Mouse (Mus musculus) thymus, postnatal 14 days (tissue): Measurements from ENCODE around the gene Pomp.
A peak's percentile ranks its signal among the peaks of the same experiment; 100 is the strongest.

ENCODE experiments used
- DNase-seq: peaks from one replicate; pipeline ENCODE4 v3.0.0; 2021

Gene Pomp

DNA sequence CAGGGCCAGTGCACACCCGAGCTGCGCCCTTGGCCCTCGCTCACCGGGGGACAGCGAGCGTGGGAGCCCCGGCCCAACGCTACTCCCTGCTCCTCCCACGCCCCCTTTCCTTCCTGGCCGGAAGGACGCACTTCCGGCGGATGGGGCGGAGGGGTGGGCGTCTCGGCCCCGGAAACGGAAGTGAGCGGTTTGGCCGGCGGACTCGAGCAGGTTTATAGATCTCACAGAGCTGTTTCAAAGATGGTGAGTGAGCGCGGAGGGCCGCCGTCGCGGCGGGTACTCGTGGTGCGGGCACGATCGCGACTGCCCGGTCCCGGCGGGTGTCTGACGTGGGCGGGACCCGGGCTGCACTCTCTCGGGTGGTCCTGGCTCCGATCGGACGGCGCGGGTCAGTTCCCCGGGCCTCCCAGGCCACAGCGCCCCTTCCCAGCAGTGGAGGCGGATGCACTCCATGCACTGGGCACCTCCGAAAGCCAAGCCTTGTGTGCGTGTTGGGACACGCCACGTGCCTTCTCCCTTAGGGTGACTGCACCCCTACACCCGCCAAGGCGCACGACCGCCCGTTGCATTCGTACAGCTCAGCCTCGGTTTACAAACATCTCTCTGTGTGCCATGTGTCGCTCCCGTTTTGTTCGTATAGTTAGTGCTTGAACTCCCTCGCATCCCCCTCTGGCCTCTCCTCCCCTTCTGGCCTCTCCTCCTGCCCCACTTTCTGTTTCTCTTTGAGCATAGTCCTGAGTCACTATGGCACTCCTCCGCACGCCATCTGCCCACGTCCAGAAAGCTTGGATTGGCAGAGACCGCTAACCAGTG lies at the start of gene Pomp:
Gene Pomp (plus strand): TSS at position 13 of the 813 bp plus-strand sequence.
- peak; percentile 92 for DNase-seq

DNA sequence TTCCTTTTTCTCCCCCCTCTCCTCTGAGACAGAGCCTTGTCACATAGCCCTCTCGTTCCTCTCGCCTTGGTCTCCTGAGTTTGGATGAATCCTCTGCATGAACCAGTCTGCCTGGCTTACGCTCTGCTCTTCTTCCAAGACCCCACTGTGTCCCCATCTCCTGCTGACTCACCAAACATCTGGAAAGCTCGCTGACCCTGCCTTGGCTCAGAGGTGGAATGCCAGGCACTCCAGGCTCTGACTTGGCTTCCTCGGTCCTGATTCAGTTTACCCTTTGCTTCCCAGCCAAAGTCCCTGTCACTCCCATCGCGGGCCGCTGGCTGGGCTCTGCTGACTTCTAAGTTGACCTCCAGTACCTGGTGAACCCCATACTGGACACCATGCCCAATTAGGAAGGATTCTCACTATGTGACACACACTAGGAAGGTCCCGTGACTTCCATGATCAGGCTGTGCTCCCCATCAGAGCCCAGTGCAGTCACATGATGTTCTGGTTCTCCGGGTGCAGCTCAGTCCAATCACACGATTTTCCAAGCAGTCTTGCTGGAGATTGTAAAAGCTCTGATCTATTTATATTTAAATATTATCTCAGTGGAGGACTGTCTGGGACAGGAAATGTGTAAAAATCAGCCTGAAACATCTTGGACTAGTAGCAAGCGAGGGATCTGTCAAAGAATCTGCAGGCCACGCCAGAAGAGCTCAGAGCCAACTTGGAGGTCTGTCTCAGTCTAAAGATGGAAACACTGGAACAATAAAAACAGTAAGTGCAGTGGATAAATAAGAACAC lies 47.8 kb upstream of the Pomp start:
- DNase-seq: no peak

DNA sequence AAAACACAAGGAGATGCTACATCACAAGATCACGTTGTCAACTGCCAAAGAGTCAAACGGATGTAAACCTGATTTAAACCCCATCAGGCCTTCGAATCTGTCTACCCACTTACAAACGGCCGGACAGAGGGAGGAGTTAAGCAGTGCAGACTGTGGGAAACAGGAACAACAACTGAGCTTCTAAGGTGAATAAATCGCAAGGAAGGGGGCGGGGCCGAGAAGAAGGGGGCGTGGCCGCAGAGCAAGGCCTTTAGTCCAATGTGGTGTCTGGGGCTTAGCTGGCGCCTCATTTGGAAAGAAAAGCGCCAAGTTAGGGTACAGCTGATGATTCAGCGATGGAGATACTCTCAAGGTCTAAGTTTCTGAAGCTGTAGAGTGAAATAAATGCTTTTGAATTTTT lies 45.3 kb upstream of the Pomp start:
- DNase-seq: no peak

DNA sequence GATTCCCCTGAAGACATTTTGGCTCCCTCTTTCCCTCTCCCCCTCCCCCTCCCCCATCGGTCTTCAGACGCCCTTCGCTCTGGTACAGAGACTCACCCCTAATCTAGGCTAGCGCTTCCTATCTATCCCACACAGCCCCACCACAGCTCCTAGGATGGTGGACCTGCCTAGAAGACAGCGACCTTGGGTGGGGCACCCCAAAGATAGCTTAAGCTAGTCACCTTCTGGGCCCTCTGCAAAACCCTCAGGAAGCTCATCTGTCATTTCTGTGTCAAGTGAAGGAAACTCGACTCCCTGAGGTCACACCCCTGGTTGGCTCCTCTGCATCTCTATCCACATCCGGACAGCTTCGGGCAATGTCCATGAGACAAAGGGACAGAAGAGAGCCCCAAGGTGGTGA lies 44.7 kb upstream of the Pomp start:
- DNase-seq: no peak

DNA sequence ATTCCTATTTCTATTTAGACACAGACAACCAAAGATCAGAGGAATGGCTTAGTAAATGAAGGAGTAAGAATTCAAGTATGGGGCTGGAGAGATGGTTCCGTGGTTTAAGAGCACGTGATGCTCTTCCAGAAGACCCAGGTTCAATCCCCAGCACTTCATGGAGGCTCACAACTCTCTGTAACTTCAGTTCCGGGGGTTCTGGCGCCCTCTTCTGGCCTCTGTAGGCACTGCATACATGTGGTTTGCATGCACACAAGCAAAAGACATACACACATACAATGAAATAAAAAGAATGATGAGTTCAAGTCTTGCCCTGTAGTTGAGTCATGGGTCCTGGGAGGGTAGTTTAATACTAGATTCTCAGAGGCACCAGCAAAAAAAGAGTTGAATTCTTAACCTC lies 43.8 kb upstream of the Pomp start:
- no peak for DNase-seq

DNA sequence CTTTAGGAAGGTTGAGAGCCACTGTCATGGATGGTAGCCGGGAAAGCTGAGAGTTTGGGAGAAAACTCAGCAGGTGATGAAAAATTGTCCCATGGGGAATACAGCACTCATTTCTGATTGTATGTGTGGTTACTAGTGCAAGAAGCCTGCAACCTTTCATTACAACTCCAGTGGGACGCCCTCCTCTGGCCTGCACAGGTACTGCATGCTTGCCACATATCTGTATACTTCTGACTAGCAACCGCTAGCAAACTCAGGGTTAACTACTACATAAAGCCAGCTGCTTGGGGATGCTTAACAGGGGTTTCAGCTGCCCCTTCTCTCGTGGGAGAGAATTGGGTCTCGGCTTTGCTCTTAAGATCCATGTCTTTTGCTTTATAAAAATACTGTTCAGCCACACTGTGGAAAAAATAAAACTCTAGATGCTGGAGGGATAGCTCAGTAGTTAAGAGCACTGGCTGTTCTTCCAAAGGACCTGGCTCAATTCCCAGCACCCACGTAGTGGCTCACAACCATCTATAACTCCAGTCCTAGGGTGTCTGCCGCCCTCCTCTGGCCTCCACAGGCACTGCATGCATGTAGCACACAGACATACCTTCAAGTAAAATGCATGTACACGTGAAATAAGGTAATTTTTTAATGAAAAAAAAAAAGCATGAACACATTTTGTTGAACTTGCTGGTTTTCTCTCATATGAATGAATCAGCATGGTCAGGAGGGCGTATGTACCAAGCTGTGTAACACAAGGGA lies 42.3 kb upstream of the Pomp start:
- no peak for DNase-seq

DNA sequence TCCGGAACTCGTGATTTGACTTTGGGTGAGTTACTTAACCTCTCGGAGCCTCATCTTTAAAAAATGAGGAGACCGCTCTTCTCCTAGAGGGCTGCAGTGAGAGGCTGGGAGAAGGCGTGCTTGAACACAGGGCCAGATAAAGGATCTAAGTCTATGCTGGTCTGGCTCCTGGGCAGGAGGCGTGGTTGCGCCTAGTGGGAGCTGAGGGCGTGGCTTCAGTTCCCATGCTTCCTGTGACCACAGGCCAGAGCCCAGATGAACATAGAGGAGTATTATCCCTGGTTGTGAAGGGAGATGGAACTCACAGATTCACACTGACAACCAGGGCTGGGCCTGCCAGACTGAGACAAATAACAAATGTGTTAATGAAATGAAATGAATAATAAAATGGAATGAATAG lies 41.4 kb upstream of the Pomp start:
- DNase-seq: no peak

DNA sequence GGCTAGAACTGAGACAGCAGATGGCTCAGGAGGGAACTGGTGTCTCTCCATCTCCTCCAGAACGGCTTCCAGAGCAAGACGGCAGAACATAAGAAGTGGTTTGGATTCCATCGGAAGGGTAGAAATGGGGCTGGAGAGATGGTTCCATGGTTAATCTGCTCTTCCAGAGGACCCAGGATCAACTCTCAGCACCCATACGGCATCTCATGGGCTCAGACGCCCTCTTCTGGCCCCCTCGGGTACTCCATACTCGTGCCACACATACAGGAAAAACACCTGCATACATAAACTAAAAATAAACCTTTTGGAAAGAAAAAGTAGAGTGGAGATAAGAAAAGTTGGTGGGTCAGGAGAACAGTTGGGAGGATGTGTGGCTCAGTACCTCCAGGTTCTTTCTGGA lies 40.4 kb upstream of the Pomp start:
- DNase-seq: no peak

DNA sequence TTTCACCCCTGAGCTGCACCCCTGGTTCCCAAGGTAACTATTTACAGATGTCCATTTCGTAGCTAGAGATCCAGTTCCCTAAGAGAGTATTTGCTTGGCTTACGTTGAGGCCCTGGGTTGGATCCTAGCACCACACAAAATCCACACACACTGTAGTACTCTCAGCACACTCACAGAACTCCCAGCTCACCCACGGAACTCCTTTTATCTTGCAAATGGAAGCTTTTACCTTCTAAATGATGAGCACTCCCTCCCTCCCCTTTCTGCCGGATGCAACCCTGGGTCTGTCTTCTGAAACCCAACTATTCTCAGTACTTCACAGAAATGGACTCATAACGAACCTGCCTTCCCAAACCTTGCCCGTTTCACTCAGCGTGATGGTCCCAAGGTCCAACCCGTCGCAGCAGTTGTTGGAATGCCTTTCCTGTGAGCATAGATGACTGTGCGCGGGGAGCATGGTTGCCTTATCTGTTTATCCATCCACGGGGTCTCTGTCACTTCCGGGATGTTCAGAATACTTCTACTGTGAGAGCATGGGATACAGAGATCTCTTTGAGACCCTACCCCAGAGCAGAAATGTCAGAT lies 36.1 kb upstream of the Pomp start:
- DNase-seq: no peak

DNA sequence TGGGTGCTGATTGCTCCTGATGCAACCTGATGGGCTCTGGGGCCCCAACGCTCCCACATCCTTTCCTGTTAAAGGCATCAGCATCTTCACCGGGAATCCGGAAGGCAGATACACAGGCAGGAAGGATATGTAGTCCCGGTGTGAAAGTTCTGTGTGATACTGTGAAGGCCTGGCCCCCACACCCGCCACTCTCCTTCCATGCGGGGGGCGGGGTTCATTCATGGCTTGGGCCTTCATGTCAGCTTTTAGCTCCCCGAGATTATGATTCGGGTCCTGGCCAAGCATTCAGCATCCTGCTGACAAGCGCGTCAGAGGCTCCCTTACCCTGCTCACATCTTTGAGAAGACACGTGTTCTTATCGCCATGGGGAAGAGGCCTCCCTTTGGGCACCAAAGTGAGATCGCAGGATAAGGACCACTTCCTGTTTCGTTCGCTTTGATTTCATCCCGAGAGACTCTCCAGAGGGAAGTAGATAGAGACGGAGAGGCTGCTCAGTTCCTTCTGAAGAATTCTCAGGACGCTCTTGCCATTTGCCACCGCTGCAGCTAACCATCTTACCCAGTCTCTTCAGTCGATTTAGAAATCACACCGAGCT lies 34.8 kb upstream of the Pomp start:
- peak; percentile 8 for DNase-seq

DNA sequence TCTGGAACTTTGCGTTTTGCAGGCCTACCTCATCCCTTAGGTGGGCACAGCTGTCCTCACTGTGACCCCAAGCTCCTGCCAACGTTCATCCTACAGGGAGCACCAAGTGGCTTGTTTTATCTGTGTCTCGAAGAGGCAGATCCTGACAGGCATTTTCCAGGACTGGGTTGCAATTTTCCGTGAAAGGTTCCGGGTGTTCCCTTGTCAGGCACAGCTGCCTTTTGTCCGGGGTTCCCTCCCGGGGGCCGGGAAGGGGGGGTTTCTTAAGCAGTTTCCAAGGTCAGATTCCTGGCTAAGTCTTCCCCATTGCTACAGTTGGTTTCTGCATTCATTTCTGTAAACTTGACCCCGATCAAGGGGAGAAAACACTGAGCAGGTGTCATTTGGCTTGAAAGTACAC lies 34.2 kb upstream of the Pomp start:
- DNase-seq: no peak

DNA sequence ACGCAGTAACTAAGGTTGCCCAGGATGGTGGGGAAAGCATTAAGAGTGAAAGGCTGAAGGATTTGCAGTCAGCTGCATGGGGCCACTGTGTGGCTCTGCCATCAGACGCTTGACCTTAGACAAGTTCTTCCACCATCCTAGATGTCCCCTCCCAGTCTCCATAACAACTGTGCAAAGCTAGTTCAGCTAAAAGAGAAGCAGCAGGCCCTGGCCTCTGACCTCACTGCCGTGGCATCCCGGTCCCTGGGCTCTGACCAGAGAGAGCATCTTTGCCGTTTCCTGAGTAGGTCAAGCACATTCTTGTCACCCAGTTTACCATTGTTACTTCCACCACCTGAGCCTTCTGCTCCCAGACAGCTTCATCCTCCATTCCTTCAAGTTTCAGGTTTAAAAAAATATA lies 33.7 kb upstream of the Pomp start:
- no peak for DNase-seq

DNA sequence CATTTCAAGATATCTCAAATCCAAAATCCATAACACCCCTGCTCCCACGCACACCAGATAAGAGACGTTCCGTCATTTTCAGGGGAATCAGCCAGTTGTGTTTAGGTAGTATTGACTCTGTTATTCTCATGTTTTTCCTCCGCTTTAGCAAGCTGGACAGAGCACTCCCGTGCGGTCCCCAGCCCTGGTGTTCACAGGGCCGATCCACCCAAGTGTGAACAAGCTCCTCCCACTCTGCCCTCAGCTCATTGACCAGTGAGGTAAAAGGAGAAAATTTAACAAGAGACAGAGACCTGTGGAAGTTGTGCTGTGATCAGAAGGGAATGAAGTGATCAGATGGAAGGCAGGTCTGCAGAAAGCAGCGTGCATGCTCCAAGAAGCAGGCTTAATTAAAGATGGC lies 31.4 kb upstream of the Pomp start:
- no peak for DNase-seq

DNA sequence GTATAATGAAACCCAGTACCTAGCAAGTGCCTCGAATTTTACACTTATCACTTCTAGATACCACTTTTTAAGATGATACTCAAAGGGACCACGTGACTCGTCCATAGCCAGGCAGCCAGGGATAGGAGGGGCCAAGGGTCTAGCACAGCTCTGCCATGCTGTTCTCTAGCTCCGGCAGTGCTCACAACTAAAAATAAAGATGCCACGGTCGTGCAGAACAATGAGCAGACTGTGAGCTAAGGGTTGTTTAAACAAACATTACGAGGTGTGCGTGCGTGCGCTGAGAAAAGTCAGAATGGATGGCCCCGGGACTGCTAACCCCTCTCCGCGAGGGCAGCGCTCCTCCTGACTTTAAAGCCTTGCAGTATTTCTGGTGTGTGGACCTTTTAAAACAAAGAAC lies 27.4 kb upstream of the Pomp start:
- no peak for DNase-seq

DNA sequence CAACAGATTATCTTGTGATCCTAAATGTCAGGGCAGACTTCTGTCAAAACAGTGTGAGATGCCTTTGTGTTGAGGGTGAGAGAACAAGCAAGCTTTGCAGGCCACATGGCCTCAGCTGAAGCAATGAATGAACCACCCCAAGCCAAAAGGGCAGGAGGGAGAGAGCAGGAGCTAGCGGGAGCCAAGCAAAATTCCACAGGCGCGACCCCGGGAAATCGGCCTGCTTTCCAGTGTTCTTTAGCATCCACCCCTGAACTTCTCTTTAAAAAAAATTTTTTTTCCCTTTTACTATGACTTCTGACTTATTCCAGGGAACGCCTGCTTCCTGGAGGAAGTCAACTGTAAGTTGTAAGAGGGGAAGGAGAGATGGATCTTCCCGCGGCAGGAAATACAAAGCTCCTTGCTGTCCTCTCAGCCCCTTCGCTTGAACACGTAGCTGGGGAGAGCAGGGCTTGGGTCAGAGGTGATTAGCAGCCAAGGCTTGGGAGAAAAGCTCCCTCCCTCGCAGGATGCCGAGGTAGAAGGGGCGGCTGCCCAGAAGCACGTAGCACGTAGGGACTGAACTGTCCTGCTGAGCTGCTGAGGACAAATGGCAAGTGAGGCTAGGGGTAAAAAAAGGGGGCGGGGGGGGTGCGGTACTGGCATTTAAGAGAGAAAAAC lies 25.3 kb upstream of the Pomp start:
- no peak for DNase-seq

DNA sequence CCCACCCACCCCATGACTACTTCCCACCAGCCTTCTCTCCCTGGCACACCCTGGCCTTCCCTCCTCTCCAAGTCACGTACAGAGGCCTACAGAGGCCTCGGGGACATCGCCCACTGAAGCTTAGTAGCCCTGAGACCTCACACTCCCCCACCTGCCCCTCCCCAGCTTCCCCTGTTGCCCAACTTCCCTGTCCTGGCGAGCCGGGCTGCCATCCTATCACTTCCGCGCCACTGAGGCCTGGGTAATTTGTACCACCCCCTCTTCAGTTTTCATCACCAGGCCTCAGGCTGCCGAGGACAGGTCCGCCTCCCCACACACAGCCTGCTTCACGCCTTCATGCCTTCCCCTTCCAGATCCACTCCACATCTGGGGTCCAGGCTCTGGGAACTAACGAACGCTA lies 20.8 kb upstream of the Pomp start:
- no peak for DNase-seq

DNA sequence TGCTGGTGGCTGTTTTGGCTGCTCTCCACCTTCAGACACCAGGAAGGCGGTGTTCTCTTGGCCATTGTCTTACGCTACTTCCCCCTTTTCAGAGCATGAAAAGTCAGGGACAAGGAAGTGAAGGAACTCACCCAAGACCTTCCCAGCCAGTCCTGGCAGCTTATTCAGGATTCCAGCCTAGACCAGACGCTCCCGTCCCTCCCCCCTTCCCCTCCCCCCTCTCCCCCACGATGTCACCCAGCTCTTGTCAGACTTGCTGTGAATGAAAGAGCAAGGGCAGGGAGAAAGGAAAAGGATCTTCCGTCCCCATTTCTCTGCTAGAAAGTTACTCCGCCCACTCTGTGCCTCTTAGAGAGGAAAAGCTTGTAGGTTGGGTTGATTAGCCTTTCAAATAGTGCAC lies 16.9 kb upstream of the Pomp start:
- no peak for DNase-seq

DNA sequence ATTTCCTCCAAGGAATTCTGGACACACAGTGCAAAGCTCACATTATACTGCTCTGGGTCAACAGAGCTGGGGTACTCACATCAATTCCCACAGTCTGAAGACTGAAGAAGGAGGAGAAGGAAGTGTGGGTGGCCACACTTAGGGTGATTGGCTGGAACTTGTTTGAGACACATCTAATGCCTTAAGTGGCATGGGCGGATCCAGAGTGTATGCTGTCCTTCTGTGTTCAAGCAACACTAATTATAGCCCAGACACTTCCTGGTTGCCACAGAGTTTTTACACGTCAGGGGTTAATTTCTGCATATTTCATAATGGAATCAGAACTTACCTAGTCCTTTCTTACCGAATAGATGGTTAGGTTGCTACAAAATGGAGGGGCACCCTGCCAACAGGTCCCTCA lies 14.9 kb upstream of the Pomp start:
- DNase-seq: no peak

DNA sequence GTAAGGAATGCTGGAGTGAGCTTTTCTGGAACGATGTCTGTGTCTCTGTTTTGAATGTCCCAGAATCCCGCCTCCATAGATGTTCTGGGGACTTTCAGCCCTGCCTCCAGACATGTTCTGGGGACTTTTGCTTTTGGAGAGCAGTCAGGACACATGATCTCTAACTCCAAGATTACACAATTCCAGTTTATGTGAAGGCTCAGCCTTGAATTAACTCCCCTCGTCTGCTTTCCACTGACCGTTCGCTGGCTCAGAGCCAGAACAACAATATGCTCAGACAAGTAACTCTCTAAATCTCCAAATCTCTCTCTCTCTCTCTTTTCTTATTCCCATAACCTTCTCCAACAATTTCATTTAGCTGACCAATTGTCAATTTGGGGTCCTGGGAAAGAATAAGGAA lies 12.9 kb upstream of the Pomp start:
- no peak for DNase-seq

DNA sequence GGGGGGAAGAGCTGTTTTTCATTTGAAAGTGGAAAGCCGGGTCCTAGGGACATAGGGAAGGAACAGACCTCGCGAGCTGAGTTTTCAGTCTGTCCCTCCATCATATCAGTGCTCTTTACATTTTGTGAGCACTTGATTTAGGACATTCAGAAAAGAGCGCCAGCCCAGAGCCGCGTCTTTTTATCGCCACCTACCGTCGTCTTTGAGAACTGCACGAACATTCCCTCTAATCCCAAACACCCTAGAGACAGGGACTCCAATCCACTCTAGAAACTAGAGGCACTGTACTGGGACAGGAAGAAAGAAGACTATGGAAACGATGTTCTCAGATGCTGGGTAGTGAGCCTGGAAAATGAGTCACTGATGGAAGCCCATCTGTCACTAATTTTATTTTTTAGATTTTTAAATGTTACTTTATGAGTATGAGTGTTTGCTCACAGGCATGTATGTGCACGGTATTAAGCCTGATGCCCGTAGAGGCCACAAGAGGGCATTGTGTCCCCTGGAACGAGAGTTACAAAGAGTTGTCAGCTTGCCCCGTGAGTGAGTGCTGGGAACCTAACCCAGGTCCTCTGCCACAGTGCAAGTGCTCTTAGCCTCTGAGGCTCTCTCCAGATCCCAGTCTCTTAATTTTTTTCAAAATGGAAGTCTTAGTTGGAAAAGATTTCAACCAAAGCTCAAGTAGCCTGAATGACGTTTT lies 11.9 kb upstream of the Pomp start:
- DNase-seq: peak; percentile 40

DNA sequence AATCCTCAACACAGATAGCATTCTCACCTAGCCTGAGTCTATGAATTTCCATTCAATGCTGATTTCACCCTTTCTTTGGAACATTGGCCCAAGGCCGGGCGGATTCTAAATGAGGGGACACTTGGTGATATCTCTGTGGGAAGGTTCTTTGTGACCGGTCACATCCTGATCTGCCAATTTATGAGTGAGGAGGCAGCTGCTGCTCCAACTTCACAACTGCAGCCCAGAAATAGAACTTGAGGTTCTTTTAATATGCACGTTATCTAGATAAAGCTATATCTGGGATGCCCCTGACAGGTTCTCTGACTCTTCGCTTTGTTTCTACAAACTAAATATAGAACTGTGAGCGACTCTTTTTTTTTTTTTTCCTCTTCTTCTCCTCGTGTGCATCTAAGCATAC lies 10.1 kb upstream of the Pomp start:
- DNase-seq: no peak

DNA sequence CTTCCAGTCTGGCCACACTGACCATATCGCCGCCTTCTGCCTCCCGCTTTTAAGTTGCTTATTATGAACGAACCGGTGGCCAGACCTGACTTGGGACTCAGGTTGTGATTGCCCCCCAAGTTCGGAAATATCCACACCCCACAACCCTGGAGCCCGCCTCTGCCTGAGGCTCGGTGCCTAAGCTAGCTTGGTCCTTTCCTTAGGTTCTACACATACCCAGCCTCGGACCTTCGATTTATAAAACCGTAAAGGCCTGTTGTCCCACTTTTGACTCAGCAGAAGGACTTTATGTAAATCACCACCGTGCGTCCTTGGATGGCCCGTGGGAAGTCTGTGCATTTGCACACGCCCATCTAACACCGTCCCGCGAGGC lies 199 bp upstream of the Pomp start:
- no peak for DNase-seq
